Mouse (Mus musculus) MEL (cell line): Measurements from ENCODE around the gene Rpl18.

ENCODE experiments used
- CTCF ChIP-seq, 3 experiments: IDR thresholded peaks in 2 of 3; conservative IDR thresholded peaks in 1 of 3; 2 replicates each; pipeline ENCODE4 v1.5.1; 2011 to 2012; ENCODE audit warnings: low read length in 3 of 3, low read depth in 2 of 3, mild to moderate bottlenecking in 2 of 3, improper control_type of control experiment in 1 of 3, inconsistent platforms in 1 of 3, mixed read lengths in 1 of 3, moderate library complexity in 1 of 3; ENCODE audit not compliant: control insufficient read depth in 1 of 3, insufficient read depth in 1 of 3, poor library complexity in 1 of 3, severe bottlenecking in 1 of 3
- EP300 ChIP-seq, 2 experiments: IDR thresholded peaks; 2 replicates each; pipeline ENCODE4 v1.6.1; 2011; ENCODE audit warnings: improper control_type of control experiment in 2 of 2, low read length in 2 of 2, low read depth in 1 of 2, mild to moderate bottlenecking in 1 of 2
- HCFC1 ChIP-seq: IDR thresholded peaks from 2 replicates; pipeline ENCODE4 v1.6.1; 2012; ENCODE audit warnings: low read depth, mild to moderate bottlenecking, inconsistent platforms, low read length, improper control_type of control experiment, moderate library complexity
- JUND ChIP-seq: IDR thresholded peaks from 2 replicates; pipeline ENCODE4 v1.6.1; 2011; ENCODE audit warnings: low read depth, mild to moderate bottlenecking, improper control_type of control experiment, low read length
- MAZ ChIP-seq: IDR thresholded peaks from 2 replicates; pipeline ENCODE4 v1.6.1; 2012; ENCODE audit warnings: low read depth, mild to moderate bottlenecking, inconsistent platforms, low read length, improper control_type of control experiment
- POLR2A ChIP-seq, 2 experiments: IDR thresholded peaks; 2 replicates each; pipeline ENCODE4 v1.6.1; 2011 to 2012; ENCODE audit warnings: low read length in 2 of 2, mild to moderate bottlenecking in 2 of 2, control low read depth in 1 of 2, improper control_type of control experiment in 1 of 2, low read depth in 1 of 2, moderate library complexity in 1 of 2; ENCODE audit not compliant: control insufficient read depth in 1 of 2, insufficient read depth in 1 of 2, poor library complexity in 1 of 2
- ZMIZ1 ChIP-seq: IDR thresholded peaks from 2 replicates; pipeline ENCODE4 v1.6.1; 2012; ENCODE audit warnings: low read depth, mild to moderate bottlenecking, inconsistent platforms, low read length, improper control_type of control experiment, moderate library complexity

- no peak for TF ChIP-seq ZMIZ1
- no peak for TF ChIP-seq CTCF (IDR thresholded peaks at IDR 0.05 in 2 of 3, conservative IDR thresholded peaks at IDR 0.05 in 1 of 3; ENCODE audit: control insufficient read depth in 1 of 3, insufficient read depth in 1 of 3, low read depth in 2 of 3, low read length in 3 of 3, poor library complexity in 1 of 3, severe bottlenecking in 1 of 3)
- TF ChIP-seq EP300 (IDR thresholded peaks at IDR 0.05; ENCODE audit: low read depth in 1 of 2, low read length in 2 of 2): no peak
- TF ChIP-seq HCFC1: no peak
- TF ChIP-seq POLR2A (IDR thresholded peaks at IDR 0.05; ENCODE audit: control insufficient read depth in 1 of 2, insufficient read depth in 1 of 2, low read depth in 1 of 2, low read length in 2 of 2, poor library complexity in 1 of 2): no peak
- TF ChIP-seq MAZ: no peak
- no peak for TF ChIP-seq JUND
Observed at GRCm38 (mm10) chr7:45741308-45741707, 26.1 kb downstream of the Rpl18 start.
